Mouse (Mus musculus): ENCODE results near the gene E130114P18Rik. TPM values are rescaled to one million over a fixed set of nuclear protein-coding genes. Genes with fewer than 3 reads are reported as not detected.

Gene E130114P18Rik
- total and polyA plus RNA-seq, 3 experiments, result 0.11 TPM; not detected in 2

- no peak for DNase-seq (ENCODE audit: low spot score)
- H3K4me1 ChIP-seq (ENCODE audit: insufficient read depth, low read depth, low read length), result no peaks in the 10 kb centered on the region
- no peak overlapping the region; the same call in 1 of the 2 replicates for H3K4me3 ChIP-seq (ENCODE audit: low read depth, low read length)
- no peaks in the 10 kb centered on the region for H3K27me3 ChIP-seq (ENCODE audit: insufficient read depth, low read length)
- H3K9me3 ChIP-seq (replicated peaks), result peaks cover 16% of the 10 kb centered on the region
- TF ChIP-seq POLR2AphosphoS5 (IDR thresholded peaks at IDR 0.05; ENCODE audit: insufficient replicate concordance, low read depth, low read length) (no peak), GATA1 (IDR thresholded peaks at IDR 0.05; ENCODE audit: borderline replicate concordance, low read length) (no peak), TAL1 (conservative IDR thresholded peaks at IDR 0.05; ENCODE audit: low read depth, low read length) (no peak), CTCF (IDR thresholded peaks at IDR 0.05; ENCODE audit: low read depth, low read length) (no peak), GATA2 (IDR thresholded peaks at IDR 0.05; ENCODE audit: borderline replicate concordance, low read depth, low read length) (no peak)
- ATAC-seq (ENCODE audit: extremely low read depth, insufficient number of reproducible peaks, low FRiP score, poor library complexity, severe bottlenecking), result no peak
- H3K36me3 ChIP-seq (replicated peaks), result no peaks in the 10 kb centered on the region
These were observed 31.6 kb downstream of the E130114P18Rik start for GRCm38 (mm10) chr4:97746106-97746900.

GRCm38 (mm10) chr4:97745296-97746105 is 32.4 kb downstream of the E130114P18Rik start:
- no peak for ATAC-seq (ENCODE audit: extremely low read depth, insufficient number of reproducible peaks, low FRiP score, poor library complexity, severe bottlenecking)
- no peak overlapping the region; the same call in 1 of the 2 replicates for H3K4me3 ChIP-seq (ENCODE audit: low read depth, low read length)
- TF ChIP-seq TAL1 (conservative IDR thresholded peaks at IDR 0.05; ENCODE audit: low read depth, low read length) (no peak), GATA2 (IDR thresholded peaks at IDR 0.05; ENCODE audit: borderline replicate concordance, low read depth, low read length) (no peak), GATA1 (IDR thresholded peaks at IDR 0.05; ENCODE audit: borderline replicate concordance, low read length) (no peak), POLR2AphosphoS5 (IDR thresholded peaks at IDR 0.05; ENCODE audit: insufficient replicate concordance, low read depth, low read length) (no peak), CTCF (IDR thresholded peaks at IDR 0.05; ENCODE audit: low read depth, low read length) (no peak)

GRCm38 (mm10) chr4:97743932-97744331 is 33.9 kb downstream of the E130114P18Rik start:
- ATAC-seq (ENCODE audit: extremely low read depth, insufficient number of reproducible peaks, low FRiP score, poor library complexity, severe bottlenecking) (no peak), DNase-seq (ENCODE audit: low spot score) (no peak)
- no peaks in the 10 kb centered on the region for H3K27me3 ChIP-seq (ENCODE audit: insufficient read depth, low read length)
- no peaks in the 10 kb centered on the region for H3K36me3 ChIP-seq (replicated peaks)
- no peaks in the 10 kb centered on the region for H3K4me1 ChIP-seq (ENCODE audit: insufficient read depth, low read depth, low read length)
- peaks cover 10% of the 10 kb centered on the region for H3K9me3 ChIP-seq (replicated peaks)
- TF ChIP-seq GATA1 (IDR thresholded peaks at IDR 0.05; ENCODE audit: borderline replicate concordance, low read length) (no peak), POLR2AphosphoS5 (IDR thresholded peaks at IDR 0.05; ENCODE audit: insufficient replicate concordance, low read depth, low read length) (no peak), GATA2 (IDR thresholded peaks at IDR 0.05; ENCODE audit: borderline replicate concordance, low read depth, low read length) (no peak), CTCF (IDR thresholded peaks at IDR 0.05; ENCODE audit: low read depth, low read length) (no peak), TAL1 (conservative IDR thresholded peaks at IDR 0.05; ENCODE audit: low read depth, low read length) (no peak)
- no peak overlapping the region for H3K4me3 ChIP-seq (ENCODE audit: low read depth, low read length)

More at GRCm38 (mm10) chr4:97745296-97746105, 32.4 kb downstream of the E130114P18Rik start:
- H3K27me3 ChIP-seq (ENCODE audit: insufficient read depth, low read length), result no peaks in the 10 kb centered on the region
- H3K4me1 ChIP-seq (ENCODE audit: insufficient read depth, low read depth, low read length), result no peaks in the 10 kb centered on the region
- H3K36me3 ChIP-seq (replicated peaks), result no peaks in the 10 kb centered on the region
- H3K9me3 ChIP-seq (replicated peaks), result peaks cover 10% of the 10 kb centered on the region
- DNase-seq (ENCODE audit: low spot score), result no peak

GRCm38 (mm10) chr4:97733392-97733791 is 44.5 kb downstream of the E130114P18Rik start:
- Histone ChIP-seq H3K4me1 (ENCODE audit: insufficient read depth, low read depth, low read length) (no peaks in the 10 kb centered on the region), H3K36me3 (replicated peaks) (no peaks in the 10 kb centered on the region), H3K27me3 (ENCODE audit: insufficient read depth, low read length) (no peaks in the 10 kb centered on the region), H3K4me3 (ENCODE audit: low read depth, low read length) (no peak overlapping the region), H3K9me3 (replicated peaks) (peaks cover 3% of the 10 kb centered on the region; the same call in 1 of the 2 replicates)
- ATAC-seq (ENCODE audit: extremely low read depth, insufficient number of reproducible peaks, low FRiP score, poor library complexity, severe bottlenecking) (no peak), DNase-seq (ENCODE audit: low spot score) (no peak)
- TF ChIP-seq GATA1 (IDR thresholded peaks at IDR 0.05; ENCODE audit: borderline replicate concordance, low read length) (no peak), GATA2 (IDR thresholded peaks at IDR 0.05; ENCODE audit: borderline replicate concordance, low read depth, low read length) (no peak), CTCF (IDR thresholded peaks at IDR 0.05; ENCODE audit: low read depth, low read length) (no peak), TAL1 (conservative IDR thresholded peaks at IDR 0.05; ENCODE audit: low read depth, low read length) (no peak), POLR2AphosphoS5 (IDR thresholded peaks at IDR 0.05; ENCODE audit: insufficient replicate concordance, low read depth, low read length) (no peak)

DNA sequence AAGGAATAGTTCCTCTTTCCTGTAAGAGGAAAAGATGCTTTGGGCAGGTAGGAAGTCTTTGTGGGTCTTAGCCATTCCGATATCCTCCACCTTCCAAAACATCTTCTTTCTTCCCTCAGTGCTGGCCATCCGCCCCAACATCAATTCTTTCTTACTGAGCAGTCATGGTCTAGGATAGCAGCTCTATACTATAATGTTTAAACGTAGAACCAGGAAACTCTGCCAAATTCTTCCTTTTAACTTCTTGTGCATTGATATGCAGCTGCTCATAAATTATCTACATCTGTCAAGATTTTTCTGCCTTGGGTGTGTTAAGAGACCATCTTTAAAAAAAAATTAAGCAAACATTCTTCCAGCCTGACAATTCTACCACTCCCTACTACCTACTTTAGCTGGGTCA is 47.5 kb downstream of the E130114P18Rik start:
- Histone ChIP-seq H3K27me3 (ENCODE audit: insufficient read depth, low read length) (no peaks in the 10 kb centered on the region), H3K36me3 (replicated peaks) (no peaks in the 10 kb centered on the region), H3K9me3 (replicated peaks) (0 out of 2 replicates have a peak, but pooled peaks cover 3% of the 10 kb centered on the region), H3K4me1 (ENCODE audit: insufficient read depth, low read depth, low read length) (no peaks in the 10 kb centered on the region), H3K4me3 (ENCODE audit: low read depth, low read length) (no peak overlapping the region)
- TF ChIP-seq GATA1 (IDR thresholded peaks at IDR 0.05; ENCODE audit: borderline replicate concordance, low read length) (no peak), TAL1 (conservative IDR thresholded peaks at IDR 0.05; ENCODE audit: low read depth, low read length) (no peak), POLR2AphosphoS5 (IDR thresholded peaks at IDR 0.05; ENCODE audit: insufficient replicate concordance, low read depth, low read length) (no peak), GATA2 (IDR thresholded peaks at IDR 0.05; ENCODE audit: borderline replicate concordance, low read depth, low read length) (no peak), CTCF (IDR thresholded peaks at IDR 0.05; ENCODE audit: low read depth, low read length) (no peak)
- ATAC-seq (ENCODE audit: extremely low read depth, insufficient number of reproducible peaks, low FRiP score, poor library complexity, severe bottlenecking) (no peak), DNase-seq (ENCODE audit: low spot score) (no peak)

- no peak for TF ChIP-seq TAL1 (conservative IDR thresholded peaks at IDR 0.05; ENCODE audit: low read depth, low read length)
- TF ChIP-seq CTCF (IDR thresholded peaks at IDR 0.05; ENCODE audit: low read depth, low read length), result no peak
- TF ChIP-seq GATA1 (IDR thresholded peaks at IDR 0.05; ENCODE audit: borderline replicate concordance, low read length), result no peak
- no peak for TF ChIP-seq POLR2AphosphoS5 (IDR thresholded peaks at IDR 0.05; ENCODE audit: insufficient replicate concordance, low read depth, low read length)
- ATAC-seq (ENCODE audit: extremely low read depth, insufficient number of reproducible peaks, low FRiP score, poor library complexity, severe bottlenecking), result no peak
- Histone ChIP-seq H3K4me3 (ENCODE audit: low read depth, low read length) (no peak overlapping the region), H3K36me3 (replicated peaks) (no peaks in the 10 kb centered on the region), H3K27me3 (ENCODE audit: insufficient read depth, low read length) (no peaks in the 10 kb centered on the region), H3K4me1 (ENCODE audit: insufficient read depth, low read depth, low read length) (no peaks in the 10 kb centered on the region), H3K9me3 (replicated peaks) (0 out of 2 replicates have a peak, but pooled peaks cover 3% of the 10 kb centered on the region)
- no peak for DNase-seq (ENCODE audit: low spot score)
These were observed 47.9 kb downstream of the E130114P18Rik start for GRCm38 (mm10) chr4:97729999-97730398.
